Mouse (Mus musculus): Measurements from ENCODE around the gene Pcx. TPM values are rescaled to one million over a fixed set of nuclear protein-coding genes. Genes with fewer than 3 reads are reported as not detected.
A peak's percentile ranks its signal among the peaks of the same experiment; 100 is the strongest.

The Pcx gene
- total RNA-seq (2021), result 10 to 100 TPM; 44.8 to 52.5 TPM
- polyA plus RNA-seq (2012; rRNA removed), result 25.1 and 39.0 TPM in 2 replicates
- long read RNA-seq, full-length matches to known transcripts, result 36 of 78 reads
- long read RNA-seq, partial matches to known transcripts, result 8 of 78 reads
- long read RNA-seq, other reads (novel, unspliced or antisense), result 34 of 78 reads

GRCm38 (mm10) chr19:4509986-4510963 is at the start of gene Pcx:
Pcx (plus strand) TSS chr19:4510472.
- peak within 1 kb of the TSS; percentile 80 for H3K9ac ChIP-seq (ENCODE audit: low read depth, low read length)
- DNase-seq, result peak; percentile 98 to 100
- no peaks in the 10 kb centered on the region for H3K79me2 ChIP-seq (replicated peaks; ENCODE audit: control insufficient read depth, insufficient read depth, low read length)
- intact Hi-C loops (cut with DNase I), result loop anchor here (10.0 kb wide), 1 partner anchor 325 kb away; the partner anchor contains the start of genes Ccdc87 and Ccs
- no peaks in the 10 kb centered on the region for H3K36me3 ChIP-seq (ENCODE audit: control insufficient read depth, insufficient read depth, low read length)
- H3K4me1 ChIP-seq (ENCODE audit: control insufficient read depth, insufficient read depth, low read length), result 0 out of 2 replicates have a peak, but pooled peaks cover 2% of the 10 kb centered on the region
- H3K27ac ChIP-seq, result peak within 1 kb of the TSS; percentile 74
- H3K27me3 ChIP-seq (ENCODE audit: control insufficient read depth, insufficient read depth, low read length), result no peaks in the 10 kb centered on the region
- TF ChIP-seq CTCF (IDR thresholded peaks at IDR 0.05) (no peak; the same call in 1 of the 2 replicates), EP300 (IDR thresholded peaks at IDR 0.05; ENCODE audit: insufficient read depth, low read depth, low read length) (peak; percentile 81; the same call in 1 of the 2 replicates), POLR2A (IDR thresholded peaks at IDR 0.05; ENCODE audit: insufficient read depth, low read depth, low read length) (peak; percentile 85)
- under 1% methylated on average over 82 of the region's 82 CpGs for WGBS
- peak within 1 kb of the TSS; percentile 82 for H3K4me3 ChIP-seq

DNA sequence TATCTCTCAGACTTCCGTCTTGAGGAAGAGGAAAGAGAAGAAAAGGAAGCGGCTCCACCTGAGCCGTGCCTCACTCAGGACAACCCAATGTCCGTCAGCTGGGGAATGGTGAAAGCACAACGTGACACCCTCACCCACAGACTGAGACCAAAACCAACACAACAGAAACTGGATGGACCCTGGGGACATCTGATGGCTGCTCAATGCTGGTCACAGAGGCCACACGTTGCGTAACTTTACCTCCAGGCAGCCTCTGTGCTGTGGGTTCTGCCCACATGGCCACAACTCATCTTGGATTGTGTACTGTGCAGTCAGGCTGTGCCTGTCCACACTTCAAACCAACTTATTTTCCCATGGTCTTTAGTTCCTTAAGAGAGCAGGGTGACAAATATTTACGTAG is 48.3 kb upstream of the Pcx start:
- WGBS, result 66% methylated on average over 8 of the region's 8 CpGs
- Histone ChIP-seq H3K79me2 (replicated peaks; ENCODE audit: control insufficient read depth, insufficient read depth, low read length) (no peaks in the 10 kb centered on the region), H3K4me3 (no peak overlapping the region), H3K27me3 (ENCODE audit: control insufficient read depth, insufficient read depth, low read length) (no peaks in the 10 kb centered on the region), H3K27ac (no peak overlapping the region), H3K4me1 (ENCODE audit: control insufficient read depth, insufficient read depth, low read length) (no peaks in the 10 kb centered on the region), H3K9ac (ENCODE audit: low read depth, low read length) (no peak overlapping the region), H3K36me3 (ENCODE audit: control insufficient read depth, insufficient read depth, low read length) (no peaks in the 10 kb centered on the region)
- no peak for DNase-seq
- intact Hi-C loops (cut with DNase I), result no loop called here
- no peak for TF ChIP-seq POLR2A (IDR thresholded peaks at IDR 0.05; ENCODE audit: insufficient read depth, low read depth, low read length)
- TF ChIP-seq CTCF (IDR thresholded peaks at IDR 0.05), result no peak
- TF ChIP-seq EP300 (IDR thresholded peaks at IDR 0.05; ENCODE audit: insufficient read depth, low read depth, low read length), result no peak

DNA sequence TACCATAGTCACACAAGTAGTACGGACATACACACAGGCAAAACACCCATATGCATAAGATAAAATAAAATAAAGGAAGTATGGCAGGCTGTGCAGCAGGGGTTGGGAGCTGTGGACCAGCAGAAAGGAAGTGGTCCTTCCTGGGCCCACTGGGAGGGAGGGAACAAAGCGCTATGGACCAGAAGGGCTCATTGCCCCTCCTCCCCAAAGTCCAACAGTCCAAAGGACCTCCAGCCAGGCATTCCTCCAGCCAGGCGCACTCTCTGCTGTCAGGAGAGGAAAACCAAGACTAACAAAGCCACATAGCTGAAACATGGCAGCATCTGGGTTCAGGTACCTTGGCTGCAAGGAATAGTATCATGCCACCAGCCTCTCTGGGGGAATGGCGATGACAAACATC is 45.6 kb upstream of the Pcx start:
- no peak overlapping the region for H3K4me3 ChIP-seq
- H3K36me3 ChIP-seq (ENCODE audit: control insufficient read depth, insufficient read depth, low read length), result no peaks in the 10 kb centered on the region
- H3K4me1 ChIP-seq (ENCODE audit: control insufficient read depth, insufficient read depth, low read length), result no peaks in the 10 kb centered on the region
- WGBS, result 73% methylated on average over 4 of the region's 4 CpGs
- no peaks in the 10 kb centered on the region for H3K79me2 ChIP-seq (replicated peaks; ENCODE audit: control insufficient read depth, insufficient read depth, low read length)
- DNase-seq, result no peak
- intact Hi-C loops (cut with DNase I), result no loop called here
- TF ChIP-seq EP300 (IDR thresholded peaks at IDR 0.05; ENCODE audit: insufficient read depth, low read depth, low read length) (no peak), CTCF (IDR thresholded peaks at IDR 0.05) (no peak), POLR2A (IDR thresholded peaks at IDR 0.05; ENCODE audit: insufficient read depth, low read depth, low read length) (no peak)
- H3K27me3 ChIP-seq (ENCODE audit: control insufficient read depth, insufficient read depth, low read length), result no peaks in the 10 kb centered on the region
- no peak overlapping the region for H3K27ac ChIP-seq
- no peak overlapping the region for H3K9ac ChIP-seq (ENCODE audit: low read depth, low read length)

DNA sequence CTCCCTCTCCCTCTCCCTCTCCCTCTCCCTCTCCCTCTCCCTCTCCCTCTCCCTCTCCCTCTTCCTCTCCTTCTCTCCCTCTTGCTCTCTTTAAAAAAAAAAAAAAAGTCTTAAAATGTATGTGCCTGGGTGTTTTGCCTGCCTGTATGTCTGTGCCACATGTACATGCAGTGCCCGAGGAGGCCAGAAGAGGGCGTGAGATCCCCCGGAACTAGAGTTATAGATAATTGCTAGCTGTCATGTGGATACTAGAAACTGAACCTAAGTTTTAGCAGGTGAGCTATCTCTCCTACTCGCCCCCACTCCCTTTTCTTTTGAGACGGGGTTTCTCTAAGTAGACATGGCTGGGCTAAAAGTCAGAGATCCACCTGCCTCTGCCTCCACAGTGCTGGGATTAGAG is 41.9 kb upstream of the Pcx start:
- TF ChIP-seq CTCF (IDR thresholded peaks at IDR 0.05), result peak; percentile 22
- no peak for TF ChIP-seq EP300 (IDR thresholded peaks at IDR 0.05; ENCODE audit: insufficient read depth, low read depth, low read length)
- WGBS, result 31% methylated on average over 5 of the region's 5 CpGs
- DNase-seq, result no peak

GRCm38 (mm10) chr19:4473549-4473948 is 36.7 kb upstream of the Pcx start:
- Histone ChIP-seq H3K36me3 (ENCODE audit: control insufficient read depth, insufficient read depth, low read length) (no peaks in the 10 kb centered on the region), H3K27ac (no peak overlapping the region), H3K27me3 (ENCODE audit: control insufficient read depth, insufficient read depth, low read length) (no peaks in the 10 kb centered on the region), H3K4me3 (no peak overlapping the region), H3K9ac (ENCODE audit: low read depth, low read length) (no peak overlapping the region), H3K79me2 (replicated peaks; ENCODE audit: control insufficient read depth, insufficient read depth, low read length) (no peaks in the 10 kb centered on the region), H3K4me1 (ENCODE audit: control insufficient read depth, insufficient read depth, low read length) (no peaks in the 10 kb centered on the region)
- intact Hi-C loops (cut with DNase I), result no loop called here
- TF ChIP-seq CTCF (IDR thresholded peaks at IDR 0.05) (no peak), POLR2A (IDR thresholded peaks at IDR 0.05; ENCODE audit: insufficient read depth, low read depth, low read length) (no peak), EP300 (IDR thresholded peaks at IDR 0.05; ENCODE audit: insufficient read depth, low read depth, low read length) (no peak)
- no peak for DNase-seq
- WGBS, result 78% methylated on average over 5 of the region's 5 CpGs

More for the DNA sequence above, 41.9 kb upstream of the Pcx start:
- Histone ChIP-seq H3K79me2 (replicated peaks; ENCODE audit: control insufficient read depth, insufficient read depth, low read length) (no peaks in the 10 kb centered on the region), H3K36me3 (ENCODE audit: control insufficient read depth, insufficient read depth, low read length) (no peaks in the 10 kb centered on the region), H3K4me1 (ENCODE audit: control insufficient read depth, insufficient read depth, low read length) (no peaks in the 10 kb centered on the region), H3K27ac (no peak overlapping the region), H3K4me3 (no peak overlapping the region), H3K27me3 (ENCODE audit: control insufficient read depth, insufficient read depth, low read length) (no peaks in the 10 kb centered on the region), H3K9ac (ENCODE audit: low read depth, low read length) (no peak overlapping the region)
- intact Hi-C loops (cut with DNase I), result no loop called here

- Histone ChIP-seq H3K27me3 (ENCODE audit: control insufficient read depth, insufficient read depth, low read length) (no peaks in the 10 kb centered on the region), H3K79me2 (replicated peaks; ENCODE audit: control insufficient read depth, insufficient read depth, low read length) (no peaks in the 10 kb centered on the region), H3K9ac (ENCODE audit: low read depth, low read length) (no peak overlapping the region), H3K4me1 (ENCODE audit: control insufficient read depth, insufficient read depth, low read length) (no peaks in the 10 kb centered on the region), H3K4me3 (no peak overlapping the region), H3K27ac (no peak overlapping the region), H3K36me3 (ENCODE audit: control insufficient read depth, insufficient read depth, low read length) (no peaks in the 10 kb centered on the region)
- DNase-seq, result no peak
- TF ChIP-seq CTCF (IDR thresholded peaks at IDR 0.05) (no peak), EP300 (IDR thresholded peaks at IDR 0.05; ENCODE audit: insufficient read depth, low read depth, low read length) (no peak), POLR2A (IDR thresholded peaks at IDR 0.05; ENCODE audit: insufficient read depth, low read depth, low read length) (no peak)
- intact Hi-C loops (cut with DNase I), result no loop called here
- WGBS, result 62% methylated on average over 3 of the region's 3 CpGs
These were observed 35.5 kb upstream of the Pcx start for GRCm38 (mm10) chr19:4474739-4475138.

Measured in heart, adult 2 months (tissue).